Mouse (Mus musculus): ENCODE measurements around the gene Glo1. TPM values are rescaled to one million over a fixed set of nuclear protein-coding genes. Genes with fewer than 3 reads are reported as not detected.
"Not testable (repeated sequence)": the region's sequence is repeated elsewhere in the genome, so short reads cannot be mapped to it uniquely, and the experiment has no call there.

Gene Glo1
- polyA plus RNA-seq, 1 experiment from 2014 or later, result 156 TPM

GRCm38 (mm10) chr17:30638996-30639395, 12.3 kb upstream of the Glo1 start:
- WGBS, result 56% methylated on average over 2 of the region's 2 CpGs
- no peak overlapping the region for H3K4me3 ChIP-seq (replicated peaks)
- no peaks in the 10 kb centered on the region for H3K36me3 ChIP-seq
- no peaks in the 10 kb centered on the region for H3K27me3 ChIP-seq
- no peak overlapping the region for H3K4me2 ChIP-seq (replicated peaks)
- H3K9ac ChIP-seq (replicated peaks), result no peak overlapping the region
- H3K4me1 ChIP-seq (replicated peaks), result 0 out of 2 replicates have a peak, but pooled peaks cover 4% of the 10 kb centered on the region
- ATAC-seq, result no peak
- no peaks in the 10 kb centered on the region for H3K9me3 ChIP-seq
- no peak overlapping the region for H3K27ac ChIP-seq

DNA sequence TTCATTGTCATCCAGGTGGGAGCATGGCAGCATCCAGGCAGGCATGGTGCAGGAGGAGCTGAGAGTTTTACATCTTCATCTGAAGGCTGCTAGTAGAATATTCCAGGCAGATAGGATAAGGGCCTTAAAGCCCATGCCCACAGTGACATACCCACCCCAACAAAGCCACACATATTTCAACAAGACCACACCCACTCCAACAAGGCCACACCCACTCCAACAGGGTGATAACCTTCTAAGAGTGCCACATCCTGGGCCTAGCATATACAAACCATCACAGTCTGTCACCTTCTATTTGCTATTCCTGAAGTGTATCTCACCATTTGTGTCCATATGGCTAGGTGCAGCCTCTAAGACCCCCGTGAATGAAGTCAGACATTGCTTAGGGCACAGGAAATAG, 11.0 kb upstream of the Glo1 start:
- H3K4me3 ChIP-seq (replicated peaks), result no peak overlapping the region
- no peak for ATAC-seq
- no peak overlapping the region for H3K4me2 ChIP-seq (replicated peaks)
- WGBS, result 81% methylated on average over 1 of the region's 1 CpGs
- no peaks in the 10 kb centered on the region for H3K9me3 ChIP-seq
- H3K27me3 ChIP-seq, result no peaks in the 10 kb centered on the region
- H3K27ac ChIP-seq, result no peak overlapping the region
- no peak overlapping the region for H3K9ac ChIP-seq (replicated peaks)
- H3K36me3 ChIP-seq, result no peaks in the 10 kb centered on the region
- H3K4me1 ChIP-seq (replicated peaks), result 0 out of 2 replicates have a peak, but pooled peaks cover 4% of the 10 kb centered on the region

DNA sequence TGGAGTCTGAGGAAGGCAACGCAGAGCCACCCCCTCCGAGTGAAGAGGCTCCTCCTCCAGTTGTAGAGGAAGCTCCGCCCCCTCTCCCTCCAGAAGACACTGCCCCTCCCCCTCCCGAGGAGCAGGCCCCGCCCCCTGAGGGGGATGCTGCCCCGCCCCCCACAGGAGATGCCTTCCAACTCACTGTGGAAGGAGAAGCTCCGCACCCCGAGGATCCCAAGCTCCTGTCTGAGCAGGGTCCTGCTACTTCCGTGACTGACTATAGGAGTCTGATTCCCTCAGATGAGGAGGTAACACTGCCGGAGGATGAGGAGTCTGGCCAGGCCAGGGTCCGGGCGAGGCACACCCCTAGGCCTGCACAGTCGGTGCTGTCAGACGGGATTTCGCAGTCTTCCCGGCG, 8.7 kb upstream of the Glo1 start:
- Histone ChIP-seq H3K36me3 (no peaks in the 10 kb centered on the region), H3K9me3 (no peaks in the 10 kb centered on the region), H3K27me3 (no peaks in the 10 kb centered on the region), H3K27ac (no peak overlapping the region), H3K4me3 (replicated peaks) (0 out of 2 replicates have a peak overlapping the region, but pooled peaks have one; percentile 4), H3K9ac (replicated peaks) (no peak overlapping the region), H3K4me2 (replicated peaks) (peak overlapping the region; percentile 29), H3K4me1 (replicated peaks) (0 out of 2 replicates have a peak, but pooled peaks cover 4% of the 10 kb centered on the region)
- WGBS, result 16% methylated on average over 16 of the region's 17 CpGs
- ATAC-seq, result no peak

- not testable (repeated sequence) for H3K9ac ChIP-seq (replicated peaks); ATAC-seq; H3K9me3 ChIP-seq; H3K4me3 ChIP-seq (replicated peaks); H3K36me3 ChIP-seq; H3K4me2 ChIP-seq (replicated peaks); H3K4me1 ChIP-seq (replicated peaks); H3K27ac ChIP-seq; H3K27me3 ChIP-seq
- WGBS, result no CpG with 5 or more reads among the region's 20 CpGs
Measured at GRCm38 (mm10) chr17:30624132-30624531, 2.5 kb downstream of the Glo1 start, which contains the start of gene Dnah8. Gene Dnah8 (plus strand): TSS chr17:30624354.

- WGBS, result 78% methylated on average over 3 of the region's 3 CpGs
- no peak overlapping the region for H3K9ac ChIP-seq (replicated peaks)
- ATAC-seq, result no peak
- no peaks in the 10 kb centered on the region for H3K4me1 ChIP-seq (replicated peaks)
- H3K27me3 ChIP-seq, result no peaks in the 10 kb centered on the region
- H3K4me3 ChIP-seq (replicated peaks), result no peak overlapping the region
- H3K4me2 ChIP-seq (replicated peaks), result no peak overlapping the region
- H3K9me3 ChIP-seq, result no peaks in the 10 kb centered on the region
- no peak overlapping the region for H3K27ac ChIP-seq
- H3K36me3 ChIP-seq, result no peaks in the 10 kb centered on the region
Measured at GRCm38 (mm10) chr17:30623200-30623599, 3.5 kb downstream of the Glo1 start.

DNA sequence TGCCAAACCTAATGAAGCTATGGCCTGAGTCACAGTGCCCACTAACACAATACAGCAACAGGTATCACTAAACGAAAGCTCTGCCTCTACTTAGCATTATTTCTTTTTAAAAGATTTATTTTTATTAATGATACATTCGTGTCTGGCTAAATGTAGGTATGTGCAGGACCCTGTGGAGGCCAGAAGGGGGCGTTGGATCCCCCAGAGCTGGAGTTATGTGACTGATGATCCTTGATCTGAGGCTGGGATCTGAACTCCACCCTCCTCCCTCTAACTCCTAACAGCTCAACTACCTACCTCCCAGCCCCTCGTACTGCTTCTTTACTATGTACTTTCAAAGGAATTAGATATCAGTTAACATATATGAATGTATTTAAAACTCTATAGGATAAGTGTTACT, 5.2 kb downstream of the Glo1 start:
- Histone ChIP-seq H3K4me3 (replicated peaks) (no peak overlapping the region), H3K36me3 (no peaks in the 10 kb centered on the region), H3K4me1 (replicated peaks) (no peaks in the 10 kb centered on the region), H3K9ac (replicated peaks) (no peak overlapping the region), H3K27me3 (no peaks in the 10 kb centered on the region), H3K4me2 (replicated peaks) (no peak overlapping the region), H3K9me3 (no peaks in the 10 kb centered on the region), H3K27ac (no peak overlapping the region)
- WGBS, result 66% methylated on average over 4 of the region's 4 CpGs
- no peak for ATAC-seq

GRCm38 (mm10) chr17:30620548-30620947, 6.1 kb downstream of the Glo1 start:
- Histone ChIP-seq H3K4me3 (replicated peaks) (no peak overlapping the region), H3K9ac (replicated peaks) (no peak overlapping the region), H3K27ac (no peak overlapping the region), H3K9me3 (no peaks in the 10 kb centered on the region), H3K36me3 (no peaks in the 10 kb centered on the region), H3K4me2 (replicated peaks) (no peak overlapping the region), H3K4me1 (replicated peaks) (no peaks in the 10 kb centered on the region), H3K27me3 (no peaks in the 10 kb centered on the region)
- no peak for ATAC-seq
- 77% methylated on average over 2 of the region's 2 CpGs for WGBS

GRCm38 (mm10) chr17:30619153-30619552, 7.5 kb downstream of the Glo1 start:
- ATAC-seq, result no peak
- Histone ChIP-seq H3K4me2 (replicated peaks) (no peak overlapping the region), H3K36me3 (no peaks in the 10 kb centered on the region), H3K4me3 (replicated peaks) (no peak overlapping the region), H3K9me3 (no peaks in the 10 kb centered on the region), H3K4me1 (replicated peaks) (no peaks in the 10 kb centered on the region), H3K27me3 (no peaks in the 10 kb centered on the region), H3K9ac (replicated peaks) (no peak overlapping the region), H3K27ac (no peak overlapping the region)
- WGBS, result 57% methylated on average over 2 of the region's 2 CpGs

DNA sequence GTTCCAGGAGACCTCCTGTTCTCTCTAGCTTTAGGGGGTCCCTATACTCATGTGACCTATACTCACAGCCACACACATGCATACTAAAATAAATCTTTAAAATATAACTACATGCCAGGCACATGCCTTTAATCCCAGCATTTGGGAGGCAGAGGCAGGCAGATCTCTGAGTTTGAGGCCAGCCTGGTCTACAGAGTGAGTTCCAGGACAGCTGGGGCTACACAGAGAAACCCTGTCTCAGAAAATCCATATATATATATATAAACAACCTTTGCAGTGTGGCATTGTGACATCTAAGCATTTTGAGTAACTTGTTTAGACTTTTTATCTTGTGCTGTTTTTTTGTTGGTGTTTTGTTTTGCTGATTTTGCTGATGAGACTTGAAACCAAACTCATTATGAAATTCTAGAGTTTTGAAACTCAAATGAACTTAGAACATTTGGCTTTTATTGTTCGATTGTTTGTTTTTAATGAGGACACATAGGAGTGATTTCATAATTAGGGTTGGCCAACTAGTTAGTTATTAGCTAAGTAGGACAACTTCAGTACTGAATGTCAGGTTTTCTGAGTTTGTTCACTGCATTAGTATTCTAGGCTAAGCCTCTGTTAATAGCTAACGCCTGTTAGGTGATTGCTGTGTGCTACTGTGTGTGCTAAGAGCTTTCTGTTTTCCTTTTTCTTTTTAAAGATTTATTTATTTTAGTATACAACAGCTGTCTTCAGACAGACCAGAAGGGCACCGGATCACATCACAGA, 8.4 kb downstream of the Glo1 start:
- Histone ChIP-seq H3K27me3 (no peaks in the 10 kb centered on the region), H3K4me2 (replicated peaks) (no peak overlapping the region), H3K27ac (no peak overlapping the region), H3K9ac (replicated peaks) (no peak overlapping the region), H3K4me3 (replicated peaks) (no peak overlapping the region), H3K9me3 (no peaks in the 10 kb centered on the region), H3K4me1 (replicated peaks) (no peaks in the 10 kb centered on the region), H3K36me3 (no peaks in the 10 kb centered on the region)
- ATAC-seq, result no peak
- WGBS, result 84% methylated on average over 3 of the region's 3 CpGs

GRCm38 (mm10) chr17:30616203-30616602, 10.5 kb downstream of the Glo1 start:
- no peak overlapping the region for H3K4me3 ChIP-seq (replicated peaks)
- H3K4me2 ChIP-seq (replicated peaks), result no peak overlapping the region
- H3K27ac ChIP-seq, result no peak overlapping the region
- H3K27me3 ChIP-seq, result no peaks in the 10 kb centered on the region
- H3K4me1 ChIP-seq (replicated peaks), result peaks cover 9% of the 10 kb centered on the region
- H3K9me3 ChIP-seq, result no peaks in the 10 kb centered on the region
- ATAC-seq, result no peak
- 85% methylated on average over 5 of the region's 5 CpGs for WGBS
- H3K36me3 ChIP-seq, result no peaks in the 10 kb centered on the region
- H3K9ac ChIP-seq (replicated peaks), result no peak overlapping the region

DNA sequence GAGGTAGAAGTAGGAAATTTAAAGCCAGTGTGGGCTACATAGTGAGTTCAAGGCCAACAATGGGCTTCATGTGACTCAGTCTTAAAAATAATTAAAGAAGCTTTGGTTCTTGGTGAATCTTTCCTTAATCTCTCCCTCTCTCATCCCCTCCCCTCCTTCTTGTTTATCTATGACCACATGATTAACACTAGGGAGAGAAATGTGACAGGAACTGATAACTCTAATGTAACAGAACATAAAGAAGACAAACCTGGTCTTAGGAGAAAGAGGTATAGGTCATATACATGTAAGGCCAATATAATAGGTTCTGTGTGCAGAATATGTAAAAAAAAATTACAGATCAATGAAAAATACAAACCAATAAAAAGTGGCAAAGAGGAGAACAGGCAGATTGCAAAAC, 13.3 kb downstream of the Glo1 start:
- Histone ChIP-seq H3K4me2 (replicated peaks) (no peak overlapping the region), H3K36me3 (no peaks in the 10 kb centered on the region), H3K9me3 (no peaks in the 10 kb centered on the region), H3K9ac (replicated peaks) (no peak overlapping the region), H3K4me1 (replicated peaks) (peaks cover 14% of the 10 kb centered on the region), H3K4me3 (replicated peaks) (no peak overlapping the region), H3K27me3 (no peaks in the 10 kb centered on the region), H3K27ac (no peak overlapping the region)
- ATAC-seq, result no peak

- Histone ChIP-seq H3K36me3 (no peaks in the 10 kb centered on the region), H3K27me3 (no peaks in the 10 kb centered on the region), H3K4me2 (replicated peaks) (peak overlapping the region; percentile 72), H3K27ac (peak overlapping the region; percentile 79), H3K4me3 (replicated peaks) (peak overlapping the region; percentile 59), H3K9me3 (no peaks in the 10 kb centered on the region), H3K9ac (replicated peaks) (peak overlapping the region; percentile 76), H3K4me1 (replicated peaks) (peaks cover 24% of the 10 kb centered on the region)
- under 1% methylated on average over 34 of the region's 34 CpGs for WGBS
- ATAC-seq, result peak; percentile 100
Measured at GRCm38 (mm10) chr17:30612075-30612859, 14.4 kb downstream of the Glo1 start.
